Mouse (Mus musculus): ENCODE results near the gene Ndufb6. TPM values are rescaled to one million over a fixed set of nuclear protein-coding genes. Genes with fewer than 3 reads are reported as not detected.

Ndufb6 gene
- polyA plus RNA-seq, 1 experiment from 2014 or later, result 307 TPM

DNA sequence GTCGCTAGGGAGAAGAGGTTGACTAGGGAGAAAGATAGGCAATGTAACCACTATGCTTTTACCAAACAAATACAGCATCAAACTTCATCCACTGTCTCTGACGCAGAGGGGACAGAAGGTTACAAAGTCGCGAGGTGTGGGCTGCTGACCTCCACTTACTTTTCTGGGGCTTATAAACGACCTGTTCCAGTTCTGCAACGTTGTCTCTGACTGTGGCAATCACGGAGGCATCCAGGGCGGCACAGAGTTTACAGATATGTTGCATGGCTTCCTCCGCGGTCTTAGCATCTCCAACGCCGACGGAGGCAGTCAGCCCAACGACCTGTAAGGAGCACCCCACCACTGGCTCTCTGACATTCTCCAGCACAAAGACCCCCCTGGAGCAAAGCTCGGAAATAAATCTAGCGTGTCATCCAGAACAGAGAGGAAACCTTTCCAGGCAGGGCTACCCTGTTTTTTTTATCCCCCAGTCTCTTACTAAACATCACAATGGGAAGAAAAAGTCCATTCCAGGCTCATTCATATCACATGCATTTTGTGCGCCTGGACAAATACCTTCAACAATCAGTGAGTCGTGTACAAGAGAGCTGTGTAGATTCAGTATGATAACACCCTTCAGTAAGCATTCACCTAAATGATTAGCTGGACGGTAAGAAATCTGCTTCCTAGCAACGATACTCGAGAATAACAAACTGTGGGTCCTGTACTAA is 57.2 kb downstream of the Ndufb6 start:
- Histone ChIP-seq H3K36me3 (replicated peaks) (no peaks in the 10 kb centered on the region), H3K9me3 (no peaks in the 10 kb centered on the region), H3K4me1 (peaks cover 14% of the 10 kb centered on the region), H3K27me3 (ENCODE audit: poor library complexity, severe bottlenecking) (peaks cover 8% of the 10 kb centered on the region), H3K27ac (no peak overlapping the region), H3K4me3 (no peak overlapping the region)
- WGBS, result 58% methylated on average over 21 of the region's 21 CpGs
- DNase-seq (ENCODE audit: extremely low spot score, low spot score), result no peak

DNA sequence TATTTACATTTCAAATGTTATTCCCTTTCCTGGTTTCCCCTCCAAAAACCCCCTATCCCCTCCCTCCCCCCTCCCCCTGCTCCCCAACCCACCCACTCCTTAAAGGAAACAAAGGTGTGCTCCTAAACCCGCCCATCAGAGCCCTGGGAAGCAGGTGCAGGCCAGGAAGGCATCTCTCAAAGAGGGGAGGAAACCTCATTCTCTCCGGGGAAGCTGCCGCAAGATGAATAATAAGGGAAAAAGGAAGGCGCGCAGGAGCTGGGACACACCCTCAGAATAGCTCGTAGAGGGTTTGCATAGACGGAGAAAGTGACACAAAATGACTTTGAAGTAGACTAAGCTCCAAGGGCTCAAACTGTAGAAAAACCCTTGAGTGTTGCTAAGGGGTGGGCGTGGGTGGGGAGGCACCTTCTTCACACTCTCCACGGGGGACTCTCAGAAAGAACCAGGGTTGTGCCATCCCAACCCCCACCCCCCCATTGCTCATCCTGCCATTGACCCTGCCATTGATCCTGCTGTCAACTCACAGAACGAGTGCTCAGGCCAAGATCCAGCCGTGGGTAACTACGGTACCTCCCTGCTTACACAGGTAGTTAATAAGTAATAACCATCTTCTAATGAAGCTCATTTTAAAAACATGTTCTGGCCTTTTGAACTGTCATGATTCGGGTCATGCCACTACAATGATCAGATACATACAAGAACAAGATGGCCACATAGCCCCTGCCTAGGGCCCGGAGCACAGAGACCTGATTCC is 58.0 kb downstream of the Ndufb6 start:
- Histone ChIP-seq H3K9me3 (no peaks in the 10 kb centered on the region), H3K4me3 (no peak overlapping the region), H3K4me1 (peaks cover 14% of the 10 kb centered on the region), H3K27me3 (ENCODE audit: poor library complexity, severe bottlenecking) (peaks cover 8% of the 10 kb centered on the region), H3K27ac (no peak overlapping the region), H3K36me3 (replicated peaks) (no peaks in the 10 kb centered on the region)
- DNase-seq (ENCODE audit: extremely low spot score, low spot score), result no peak
- 46% methylated on average over 14 of the region's 14 CpGs for WGBS

Other genes with a start within 250 kb of the Ndufb6 start
- gene Aco1, start 136.3 kb downstream of the Ndufb6 start, polyA plus RNA-seq (2016; fragmentation: Nextera tagmentation; extraction: Ambion mirVana), result 53.3 and 54.3 TPM in 2 replicates
- gene Ddx58, start 39.6 kb downstream of the Ndufb6 start, polyA plus RNA-seq (2016; fragmentation: Nextera tagmentation; extraction: Ambion mirVana), result 2.5 and 3.0 TPM in 2 replicates
- gene Smim27, start 9.8 kb downstream of the Ndufb6 start, polyA plus RNA-seq (2016; fragmentation: Nextera tagmentation; extraction: Ambion mirVana), result 26.4 and 26.7 TPM in 2 replicates
- gene Topors, start 9.6 kb downstream of the Ndufb6 start, polyA plus RNA-seq (2016; fragmentation: Nextera tagmentation; extraction: Ambion mirVana), result 46.0 and 49.0 TPM in 2 replicates
- 0.27 and 0.28 TPM in 2 replicates for gene Tmem215, start 192.8 kb upstream of the Ndufb6 start, polyA plus RNA-seq (2016; fragmentation: Nextera tagmentation; extraction: Ambion mirVana)